Mouse (Mus musculus): ENCODE measurements around the gene Crocc. TPM values are rescaled to one million over a fixed set of nuclear protein-coding genes. Genes with fewer than 3 reads are reported as not detected.
A peak's percentile ranks its signal among the peaks of the same experiment; 100 is the strongest.

Gene Crocc
- total RNA-seq (2017), result 4.8 to 12.1 TPM (median 8.5 TPM) in 3 replicates

- peak; percentile 90 for ATAC-seq (replicated peaks; ENCODE audit: insufficient number of reproducible peaks, low FRiP score, low TSS enrichment, poor library complexity, severe bottlenecking)
These were observed at the start of gene Crocc for GRCm38 (mm10) chr4:141060426-141061301. Gene Crocc (minus strand): TSS chr4:141060550.

GRCm38 (mm10) chr4:141108196-141108732, 47.9 kb upstream of the Crocc start:
- ATAC-seq (replicated peaks; ENCODE audit: insufficient number of reproducible peaks, low FRiP score, low TSS enrichment, poor library complexity, severe bottlenecking), result no peak

- ATAC-seq (replicated peaks; ENCODE audit: insufficient number of reproducible peaks, low FRiP score, low TSS enrichment, poor library complexity, severe bottlenecking), result no peak
These were observed 46.3 kb upstream of the Crocc start for GRCm38 (mm10) chr4:141106526-141107183.

GRCm38 (mm10) chr4:141101855-141102254, 41.5 kb upstream of the Crocc start:
- no peak for ATAC-seq (replicated peaks; ENCODE audit: insufficient number of reproducible peaks, low FRiP score, low TSS enrichment, poor library complexity, severe bottlenecking)

DNA sequence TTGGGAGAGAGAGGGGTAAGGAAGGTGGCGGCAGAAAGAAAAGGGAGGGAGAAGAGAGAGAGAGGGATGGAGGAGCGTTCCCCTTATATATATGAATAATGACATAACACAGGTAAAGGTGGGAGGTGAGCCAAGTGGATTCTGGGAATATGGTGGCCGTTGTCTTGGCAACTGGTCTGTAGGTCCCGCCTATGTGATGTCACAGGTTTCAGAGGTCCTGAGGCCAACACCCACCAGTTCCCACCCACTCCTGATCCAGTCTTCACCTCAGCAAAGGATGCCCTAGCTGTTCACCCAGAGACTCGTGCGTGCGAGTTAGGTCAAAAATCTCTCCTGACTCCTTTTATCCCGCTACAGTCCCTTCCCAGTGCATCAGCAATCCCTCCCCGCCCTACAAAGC, 40.9 kb upstream of the Crocc start:
- ATAC-seq (replicated peaks; ENCODE audit: insufficient number of reproducible peaks, low FRiP score, low TSS enrichment, poor library complexity, severe bottlenecking), result no peak

GRCm38 (mm10) chr4:141099956-141100355, 39.6 kb upstream of the Crocc start:
- no peak for ATAC-seq (replicated peaks; ENCODE audit: insufficient number of reproducible peaks, low FRiP score, low TSS enrichment, poor library complexity, severe bottlenecking)

GRCm38 (mm10) chr4:141098935-141099334, 38.6 kb upstream of the Crocc start:
- 0 out of 2 replicates have a peak, but pooled peaks have one; percentile 25 for ATAC-seq (replicated peaks; ENCODE audit: insufficient number of reproducible peaks, low FRiP score, low TSS enrichment, poor library complexity, severe bottlenecking)

DNA sequence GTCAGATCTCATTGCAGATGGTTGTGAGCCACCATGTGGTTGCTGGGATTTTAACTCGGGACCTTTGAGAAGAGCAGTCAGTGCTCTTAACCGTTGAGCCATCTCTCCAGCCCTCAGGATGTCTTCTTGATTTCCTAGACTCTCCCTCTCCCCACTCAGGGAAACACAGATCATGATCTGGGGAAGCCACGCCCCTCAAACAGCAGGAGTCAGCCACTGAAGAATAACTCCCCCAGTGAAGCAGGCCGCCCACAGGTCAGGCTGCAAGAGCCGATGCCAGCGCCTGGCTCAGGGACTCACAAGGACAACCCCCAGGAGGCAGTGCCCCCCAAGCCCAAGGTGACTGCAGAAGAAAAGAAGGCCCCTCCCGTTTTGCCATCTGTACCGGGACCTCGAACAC, 36.4 kb upstream of the Crocc start:
- no peak for ATAC-seq (replicated peaks; ENCODE audit: insufficient number of reproducible peaks, low FRiP score, low TSS enrichment, poor library complexity, severe bottlenecking)

GRCm38 (mm10) chr4:141095016-141095415, 34.7 kb upstream of the Crocc start:
- ATAC-seq (replicated peaks; ENCODE audit: insufficient number of reproducible peaks, low FRiP score, low TSS enrichment, poor library complexity, severe bottlenecking), result no peak

DNA sequence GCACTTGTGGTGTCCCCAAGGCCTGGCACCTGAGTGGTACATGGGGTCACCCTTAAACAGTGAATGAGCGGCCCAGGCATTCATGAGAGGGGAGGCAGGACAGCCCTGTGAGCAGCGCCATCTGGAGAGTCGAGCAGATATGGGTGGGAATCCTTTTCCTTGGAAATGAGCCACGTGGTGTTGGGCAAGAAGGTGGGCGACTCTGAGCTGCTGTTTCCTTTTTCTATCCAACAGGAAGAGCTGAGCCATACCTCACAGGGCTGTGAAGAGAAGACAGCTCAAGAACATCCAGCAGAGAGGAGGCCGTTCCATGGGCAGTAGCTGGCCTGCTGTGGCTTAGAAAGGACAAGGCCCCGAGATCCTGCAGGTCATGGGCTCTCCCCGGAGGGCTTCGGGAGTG, 28.4 kb upstream of the Crocc start:
- ATAC-seq (replicated peaks; ENCODE audit: insufficient number of reproducible peaks, low FRiP score, low TSS enrichment, poor library complexity, severe bottlenecking), result no peak

DNA sequence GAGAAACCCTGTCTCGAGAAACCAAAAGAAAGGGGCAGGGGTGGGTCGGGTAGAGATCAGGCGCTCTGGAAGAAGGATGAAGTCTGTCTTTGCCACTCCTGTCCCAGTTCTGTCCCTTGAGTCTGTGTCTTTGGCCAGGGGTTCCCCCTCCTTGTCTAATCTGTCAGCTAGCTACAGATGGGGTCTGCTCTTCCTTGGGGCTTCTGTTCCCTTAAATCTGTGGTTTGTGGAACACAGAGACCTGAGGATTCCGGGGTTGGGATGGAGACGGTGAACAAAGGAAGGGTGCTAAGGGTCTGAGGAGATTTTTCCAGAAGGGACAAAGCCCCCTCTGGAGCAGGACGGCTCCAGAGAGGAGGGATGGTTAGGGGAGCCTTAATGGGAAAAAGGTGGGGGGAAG, 27.7 kb upstream of the Crocc start, which contains the start of gene Spata21:
TSS of gene Spata21 (plus strand) at position 301 of the 400 bp plus-strand sequence.
- ATAC-seq (replicated peaks; ENCODE audit: insufficient number of reproducible peaks, low FRiP score, low TSS enrichment, poor library complexity, severe bottlenecking), result no peak

GRCm38 (mm10) chr4:141086862-141087261, 26.5 kb upstream of the Crocc start:
- ATAC-seq (replicated peaks; ENCODE audit: insufficient number of reproducible peaks, low FRiP score, low TSS enrichment, poor library complexity, severe bottlenecking), result no peak

DNA sequence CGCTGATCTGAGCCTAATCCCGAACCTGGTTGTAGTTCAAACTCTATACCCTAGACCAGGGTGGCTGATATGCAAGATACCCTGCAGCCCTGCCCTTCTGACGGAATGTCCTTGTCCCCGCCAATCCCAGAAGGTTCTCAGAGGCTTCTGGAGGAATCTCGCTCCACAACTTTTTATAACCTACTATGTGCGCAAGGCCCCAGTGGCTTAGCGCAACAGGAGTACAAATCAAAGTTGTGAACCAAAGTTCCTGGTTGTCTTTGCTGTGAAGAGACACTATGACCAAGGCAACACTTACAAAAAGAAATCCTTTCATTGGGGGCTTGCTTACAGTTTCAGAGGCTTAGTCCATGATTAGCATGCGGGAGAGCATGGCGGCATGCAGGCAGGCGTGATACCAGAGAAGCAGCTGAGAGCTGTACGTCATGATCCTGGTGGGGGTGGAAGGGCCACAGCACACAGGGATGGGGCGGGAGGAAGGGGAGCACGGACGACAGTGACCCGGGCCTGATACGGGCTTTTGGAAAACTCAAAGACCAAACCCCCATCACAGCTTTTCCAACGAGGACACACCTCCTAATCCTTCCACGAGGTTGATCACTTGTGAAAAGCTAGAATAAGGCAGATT, 18.3 kb upstream of the Crocc start:
- ATAC-seq (replicated peaks; ENCODE audit: insufficient number of reproducible peaks, low FRiP score, low TSS enrichment, poor library complexity, severe bottlenecking), result no peak

GRCm38 (mm10) chr4:141077681-141078509, 17.5 kb upstream of the Crocc start, which contains the start of gene Necap2:
Gene Necap2 (minus strand): TSS chr4:141078357.
- ATAC-seq (replicated peaks; ENCODE audit: insufficient number of reproducible peaks, low FRiP score, low TSS enrichment, poor library complexity, severe bottlenecking), result peak; percentile 90

DNA sequence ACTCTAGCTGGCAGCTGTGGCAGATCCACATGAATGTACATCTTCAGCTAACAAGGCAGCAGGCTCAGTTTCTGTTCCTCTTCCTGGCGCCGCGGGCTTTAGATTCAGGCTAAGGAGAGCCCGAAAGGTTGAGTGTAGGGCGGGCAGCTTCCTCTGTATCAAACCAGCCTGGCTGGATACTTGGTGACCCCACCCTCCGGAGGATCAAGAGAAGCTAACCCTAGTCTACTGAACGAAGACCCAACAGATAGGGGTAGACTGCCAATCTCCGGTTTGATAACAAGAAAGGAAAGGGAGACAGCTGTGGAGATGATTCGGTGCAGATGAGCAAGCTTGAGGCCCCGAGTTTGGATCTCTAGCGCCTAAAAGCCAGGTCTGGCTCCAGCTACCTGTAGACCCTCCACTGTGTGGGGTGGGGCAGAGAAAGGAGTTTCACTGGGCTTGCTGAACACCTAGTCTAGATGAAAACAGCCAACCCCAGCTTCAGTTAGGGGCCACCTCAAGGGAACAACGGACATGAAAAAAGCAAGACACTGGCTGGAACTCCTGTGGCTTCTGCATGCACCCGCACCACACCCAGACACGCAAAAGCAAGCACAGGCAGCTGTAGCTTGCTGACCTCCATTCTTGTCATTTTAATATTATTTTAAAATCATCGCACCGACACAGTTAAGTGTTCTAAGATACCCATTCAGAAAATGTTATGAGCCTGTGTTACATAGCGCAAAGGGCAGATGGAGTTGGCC, 16.6 kb upstream of the Crocc start:
- peak; percentile 74 for ATAC-seq (replicated peaks; ENCODE audit: insufficient number of reproducible peaks, low FRiP score, low TSS enrichment, poor library complexity, severe bottlenecking)

DNA sequence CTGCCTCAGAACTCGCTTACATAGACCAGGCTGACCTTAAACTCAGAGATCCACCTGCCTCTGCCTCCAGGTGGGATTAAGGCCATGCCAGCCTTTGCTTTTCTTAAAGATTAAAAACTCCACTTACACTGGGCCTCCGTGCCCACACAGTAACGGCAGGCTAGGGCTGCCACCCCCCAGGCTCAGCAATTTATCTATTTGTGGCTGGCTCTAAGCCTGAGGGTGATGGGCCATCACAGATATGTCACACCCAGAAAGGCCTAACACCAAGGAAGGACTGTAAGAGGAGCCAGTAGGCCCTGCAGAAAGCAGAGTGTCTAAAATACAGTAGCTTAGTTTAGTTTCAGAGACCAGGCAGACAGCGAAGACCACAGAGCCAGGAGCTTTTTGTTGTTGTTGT, 13.8 kb upstream of the Crocc start:
- no peak for ATAC-seq (replicated peaks; ENCODE audit: insufficient number of reproducible peaks, low FRiP score, low TSS enrichment, poor library complexity, severe bottlenecking)

DNA sequence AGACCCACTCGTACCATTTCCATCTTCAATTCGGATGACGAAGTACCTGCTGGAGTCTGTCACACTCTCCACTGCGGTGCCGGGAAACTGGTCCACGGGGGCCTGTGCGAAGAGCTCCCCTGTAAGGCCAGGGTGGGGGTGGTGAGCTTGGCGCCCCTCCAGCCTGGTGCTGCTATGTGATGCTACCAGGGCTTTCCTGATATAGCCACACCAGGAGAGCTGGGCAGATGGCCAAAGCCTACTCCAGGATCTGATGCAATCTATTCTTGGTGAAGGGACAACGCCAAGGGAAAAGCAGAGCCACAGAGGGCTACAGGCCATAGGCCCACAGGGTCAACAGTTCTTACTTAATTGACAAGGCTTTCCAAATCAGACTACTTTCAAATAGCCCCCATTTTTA, 13.3 kb upstream of the Crocc start:
- no peak for ATAC-seq (replicated peaks; ENCODE audit: insufficient number of reproducible peaks, low FRiP score, low TSS enrichment, poor library complexity, severe bottlenecking)

DNA sequence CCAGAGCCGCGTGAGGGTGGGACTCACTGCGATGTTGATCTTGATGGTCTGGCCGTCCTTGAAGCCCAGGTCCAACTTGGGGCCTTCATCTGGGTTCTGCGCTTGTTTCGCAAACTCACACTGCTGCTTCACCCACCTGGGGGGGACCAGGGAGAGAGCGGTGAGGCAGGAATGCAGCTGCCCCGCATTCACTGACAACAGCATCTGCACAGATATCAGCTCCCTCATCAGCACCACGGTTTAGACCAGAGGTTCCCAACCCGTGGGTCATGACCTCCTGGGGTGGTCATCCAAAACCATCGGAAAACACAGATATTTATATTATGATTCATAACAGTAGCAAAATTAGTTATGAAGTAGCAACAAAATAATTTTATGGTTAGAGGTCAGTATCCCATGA, 12.2 kb upstream of the Crocc start:
- no peak for ATAC-seq (replicated peaks; ENCODE audit: insufficient number of reproducible peaks, low FRiP score, low TSS enrichment, poor library complexity, severe bottlenecking)
